Mouse (Mus musculus) kidney, adult 2 months (tissue): ENCODE measurements at regions not wholly inside any gene's neighbourhood (a gene's known extent, or its start where the extent isn't known, plus 50 kb on each side); places are given as distances from the start of the nearest gene placed in this dataset.
A peak's percentile ranks its signal among the peaks of the same experiment; 100 is the strongest.
"Not testable (repeated sequence)": the region's sequence is repeated elsewhere in the genome, so short reads cannot be mapped to it uniquely, and the experiment has no call there.

Source experiments
- DNase-seq: peaks from one replicate; pipeline ENCODE4 v3.0.0; 2021
- H3K27ac ChIP-seq: fragments of 200-500 bp; 2 replicates; pipeline ENCODE4 v1.5.1; 2012; ENCODE audit warnings: low read depth, low read length, control low read depth, inconsistent platforms; ENCODE audit not compliant: insufficient read depth
- H3K27me3 ChIP-seq: fragments of 200-500 bp; replicated peaks from 2 replicates; pipeline ENCODE4 v1.6.1; 2012; ENCODE audit warnings: mild to moderate bottlenecking, moderate library complexity, low read length, inconsistent platforms; ENCODE audit not compliant: control insufficient read depth, insufficient read depth
- H3K36me3 ChIP-seq: fragments of 200-500 bp; 2 replicates; pipeline ENCODE4 v1.6.1; 2012; ENCODE audit warnings: mild to moderate bottlenecking, moderate library complexity, low read length, inconsistent platforms; ENCODE audit not compliant: control insufficient read depth, insufficient read depth
- H3K4me1 ChIP-seq: fragments of 200-500 bp; 2 replicates; pipeline ENCODE4 v1.6.1; 2011; ENCODE audit warnings: low read length; ENCODE audit not compliant: control insufficient read depth, insufficient read depth
- H3K4me3 ChIP-seq: fragments of 200-500 bp; 2 replicates; pipeline ENCODE4 v1.5.1; 2011; ENCODE audit warnings: mild to moderate bottlenecking, low read depth, low read length, control low read depth; ENCODE audit not compliant: insufficient read depth
- CTCF ChIP-seq: fragments of 200-500 bp; conservative IDR thresholded peaks from 2 replicates; pipeline ENCODE4 v1.5.1; 2011; ENCODE audit warnings: low read depth, mild to moderate bottlenecking, control low read depth, low read length, moderate library complexity, mixed read lengths; ENCODE audit not compliant: insufficient read depth, insufficient read length
- POLR2A ChIP-seq: fragments of 200-500 bp; IDR thresholded peaks from one replicate; pipeline ENCODE4 v1.6.1; 2011; ENCODE audit warnings: low read depth, low read length, control low read depth
- WGBS: fragments of 180-500 bp; shearing (Covaris S2); methylation state at CpG from one replicate; pipeline ENCODE4 v1.1.7; 2018; 5-methylcytosine and 5-hydroxymethylcytosine counted together

GRCm38 (mm10) chr3:82236377-82237057 is 90.9 kb upstream of the Gucy1a1 start:
- Histone ChIP-seq H3K4me3 (no peak overlapping the region), H3K4me1 (no peaks in the 10 kb centered on the region), H3K36me3 (no peaks in the 10 kb centered on the region), H3K27ac (no peak overlapping the region), H3K27me3 (no peaks in the 10 kb centered on the region)
- DNase-seq = no peak
- WGBS = 73% methylated on average over 2 of the region's 2 CpGs
- no peak for TF ChIP-seq POLR2A
- no peak for TF ChIP-seq CTCF

DNA sequence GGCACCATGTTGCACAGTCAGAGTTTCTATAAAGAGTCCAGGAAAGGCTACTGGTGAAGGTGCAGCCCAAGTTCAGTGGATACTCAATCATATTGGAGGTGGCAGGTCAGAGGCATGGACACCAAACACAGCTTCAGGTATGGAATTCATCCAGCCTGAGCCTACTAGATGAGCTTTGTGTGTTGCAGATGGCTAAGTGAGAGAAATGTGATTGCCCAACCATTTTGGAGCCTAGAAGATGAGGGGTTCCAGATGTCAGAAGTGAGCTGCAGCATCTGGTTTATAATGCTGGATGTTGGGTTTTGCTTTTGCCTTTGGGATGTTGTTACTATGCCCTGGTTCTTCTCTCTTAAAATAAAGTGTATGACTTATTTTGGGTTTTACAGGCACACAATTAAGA is 88.7 kb upstream of the Gucy1a1 start:
- no peaks in the 10 kb centered on the region for H3K4me1 ChIP-seq
- no peaks in the 10 kb centered on the region for H3K27me3 ChIP-seq
- no peaks in the 10 kb centered on the region for H3K36me3 ChIP-seq
- H3K27ac ChIP-seq = no peak overlapping the region
- H3K4me3 ChIP-seq = no peak overlapping the region
- no peak for TF ChIP-seq POLR2A
- no peak for DNase-seq

DNA sequence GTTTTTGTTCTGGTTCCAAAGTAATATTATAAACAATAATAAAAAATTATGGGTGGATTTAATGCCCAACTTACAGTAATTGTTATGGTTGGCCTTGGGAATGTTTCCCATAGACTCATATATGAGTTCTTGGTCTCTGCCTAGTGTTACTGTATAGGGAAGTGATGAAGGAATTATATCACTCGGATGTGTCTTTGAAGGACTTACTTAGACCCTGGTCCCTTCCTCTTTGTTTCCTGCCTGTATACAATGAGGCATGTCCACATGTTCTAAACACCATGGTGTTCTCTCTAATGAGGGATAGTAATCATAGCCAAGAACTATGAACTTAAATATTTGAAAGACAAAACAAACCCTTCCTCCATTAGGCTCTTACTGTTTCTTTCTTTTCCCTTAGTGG is 77.8 kb upstream of the Gucy1a1 start:
- no peaks in the 10 kb centered on the region for H3K27me3 ChIP-seq
- peaks cover 3% of the 10 kb centered on the region for H3K4me1 ChIP-seq
- H3K4me3 ChIP-seq = no peak overlapping the region
- H3K36me3 ChIP-seq = no peaks in the 10 kb centered on the region
- no peak for DNase-seq
- WGBS = 89% methylated on average over 1 of the region's 1 CpGs
- TF ChIP-seq CTCF (no peak), POLR2A (no peak)
- no peak overlapping the region for H3K27ac ChIP-seq

DNA sequence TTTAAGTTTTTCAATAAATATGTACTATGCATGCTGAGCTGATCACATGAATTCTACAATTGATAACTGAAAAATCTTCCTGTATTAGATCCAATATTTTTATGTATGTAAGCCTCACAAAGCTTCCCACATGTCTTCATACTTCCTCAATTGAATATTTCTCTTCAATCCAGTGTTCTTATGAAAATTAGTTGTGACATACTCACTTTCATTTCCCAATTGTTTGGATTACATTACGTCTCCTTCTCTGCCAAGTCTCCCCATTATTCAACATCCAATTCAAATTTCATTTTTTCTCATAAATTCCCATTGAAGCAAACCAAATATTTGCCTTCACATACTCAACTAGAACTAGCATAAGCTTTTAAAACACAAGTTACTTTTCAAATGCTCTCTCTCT is 76.3 kb upstream of the Gucy1a1 start:
- Histone ChIP-seq H3K36me3 (no peaks in the 10 kb centered on the region), H3K4me1 (peaks cover 3% of the 10 kb centered on the region), H3K27ac (no peak overlapping the region), H3K4me3 (no peak overlapping the region), H3K27me3 (no peaks in the 10 kb centered on the region)
- WGBS = 77% methylated on average over 1 of the region's 1 CpGs
- TF ChIP-seq POLR2A (no peak), CTCF (no peak)
- no peak for DNase-seq

DNA sequence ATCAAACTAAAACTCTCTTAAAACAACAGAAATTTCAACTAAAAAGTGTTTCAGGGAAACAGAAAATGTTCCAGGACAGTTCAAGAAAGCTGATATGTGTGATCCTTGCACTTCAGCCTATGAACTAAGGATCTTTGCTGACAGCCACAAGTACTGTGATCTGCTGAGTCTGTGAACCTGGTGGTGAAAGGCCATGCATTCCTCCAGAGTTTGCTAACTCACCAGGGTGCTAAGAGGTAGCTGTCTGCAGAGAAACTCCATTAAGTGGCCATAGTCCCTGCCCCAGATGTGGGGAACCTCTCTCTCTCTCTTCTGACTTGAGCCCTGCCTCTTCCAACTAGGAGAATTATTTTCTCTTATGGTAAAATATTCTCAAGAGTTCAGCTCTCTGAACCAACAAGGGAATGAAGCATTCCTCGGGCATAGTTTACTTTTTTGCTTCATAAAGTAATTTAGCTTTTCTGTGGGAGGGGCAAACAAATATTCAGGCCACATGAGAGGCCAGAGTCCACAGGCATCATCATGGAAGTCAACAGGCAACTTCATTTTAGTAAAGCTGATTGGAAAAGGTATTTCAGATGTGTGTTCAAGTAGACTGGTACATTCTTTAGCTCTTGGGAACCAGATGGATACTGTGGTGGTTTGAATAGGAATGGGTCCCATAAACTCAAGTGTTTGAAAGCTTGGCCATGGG is 73.8 kb upstream of the Gucy1a1 start:
- H3K4me1 ChIP-seq, H3K27me3 ChIP-seq, H3K4me3 ChIP-seq, H3K36me3 ChIP-seq: not testable (repeated sequence)
- WGBS = 41% methylated on average over 1 of the region's 1 CpGs
- peak; percentile 56 for DNase-seq
- peak overlapping the region; percentile 87 for H3K27ac ChIP-seq

DNA sequence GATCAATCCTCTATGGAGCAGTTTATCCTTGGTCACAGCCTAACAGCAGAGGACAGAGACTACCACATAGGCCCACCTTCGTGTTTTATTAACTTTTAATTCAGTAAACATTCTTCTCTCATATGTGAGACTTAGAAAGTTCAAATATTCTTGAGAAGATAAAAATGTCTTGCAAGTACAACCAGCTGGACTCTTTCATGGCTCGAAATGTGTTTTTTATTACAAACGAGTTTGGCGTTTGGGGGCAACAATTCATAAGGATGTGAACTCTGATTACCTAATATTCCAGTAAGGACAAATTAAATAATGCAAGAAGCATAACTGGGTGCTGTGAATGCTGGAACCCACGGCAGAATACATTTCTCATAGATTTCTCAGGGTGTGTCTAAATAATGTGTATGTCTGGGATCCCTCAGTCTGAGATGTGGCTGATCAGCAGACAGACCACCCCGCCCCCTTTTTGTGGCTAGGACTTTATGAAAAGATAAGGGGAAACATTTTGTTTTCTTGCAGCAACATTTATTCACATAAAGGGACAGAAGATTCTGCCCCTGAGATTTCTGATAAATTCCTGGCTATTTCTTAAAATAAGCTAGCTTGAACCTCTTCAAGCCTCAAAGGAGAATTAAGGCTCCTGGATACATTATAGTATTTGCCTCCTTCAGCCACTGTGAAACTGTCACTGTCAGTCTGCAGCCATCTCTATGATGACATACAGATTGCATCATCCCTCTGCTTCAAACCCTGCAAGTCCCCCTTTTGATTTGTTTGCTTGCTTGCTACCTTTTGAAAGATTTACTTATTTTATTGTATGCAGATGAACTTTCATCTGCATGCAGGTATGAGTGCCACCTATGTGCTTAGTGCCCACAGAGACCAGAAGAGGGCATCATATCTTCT is 69.2 kb upstream of the Gucy1a1 start:
- Histone ChIP-seq H3K4me1 (peaks cover 3% of the 10 kb centered on the region), H3K27me3 (no peaks in the 10 kb centered on the region), H3K36me3 (no peaks in the 10 kb centered on the region), H3K27ac (peak overlapping the region; percentile 64), H3K4me3 (no peak overlapping the region)
- peak; percentile 39 for DNase-seq
- WGBS = 74% methylated on average over 6 of the region's 6 CpGs
- no peak for TF ChIP-seq POLR2A
- no peak for TF ChIP-seq CTCF

GRCm38 (mm10) chr3:82207321-82207720 is 61.7 kb upstream of the Gucy1a1 start:
- Histone ChIP-seq H3K27me3 (no peaks in the 10 kb centered on the region), H3K4me3 (no peak overlapping the region), H3K27ac (no peak overlapping the region), H3K36me3 (no peaks in the 10 kb centered on the region), H3K4me1 (no peaks in the 10 kb centered on the region)
- TF ChIP-seq CTCF (no peak), POLR2A (no peak)
- no peak for DNase-seq
- WGBS = 85% methylated on average over 5 of the region's 5 CpGs
